Mouse (Mus musculus) heart, embryonic 13.5 days (tissue): Measurements from ENCODE around the gene Specc1l. TPM values are rescaled to one million over a fixed set of nuclear protein-coding genes. Genes with fewer than 3 reads are reported as not detected.

Experiments
- ATAC-seq: fragments of 200-750 bp; cut with Nextera tagmentation; 2 replicates; pipeline ENCODE4 v1.8.0; 2017; ENCODE audit warnings: moderate TSS enrichment; ENCODE audit not compliant: insufficient number of reproducible peaks, low FRiP score, low TSS enrichment; ENCODE audit errors: extremely low read depth
- H3K27ac ChIP-seq: fragments of 300-500 bp; sonication (generic); replicated peaks from 2 replicates; pipeline ENCODE4 v1.5.1; 2015; ENCODE audit warnings: moderate library complexity, mild to moderate bottlenecking, inconsistent platforms
- H3K27me3 ChIP-seq: fragments of 300-500 bp; sonication (generic); replicated peaks from 2 replicates; pipeline ENCODE4 v1.6.1; 2015; ENCODE audit warnings: mild to moderate bottlenecking, inconsistent platforms
- H3K36me3 ChIP-seq: fragments of 300-500 bp; sonication (generic); 2 replicates; pipeline ENCODE4 v1.6.1; 2015; ENCODE audit warnings: mild to moderate bottlenecking, inconsistent platforms
- H3K4me1 ChIP-seq: fragments of 300-500 bp; sonication (generic); 2 replicates; pipeline ENCODE4 v1.6.1; 2015; ENCODE audit warnings: inconsistent platforms
- H3K4me2 ChIP-seq: fragments of 300-500 bp; sonication (generic); 2 replicates; pipeline ENCODE4 v1.6.1; 2015; ENCODE audit warnings: inconsistent platforms, mild to moderate bottlenecking, moderate library complexity
- H3K4me3 ChIP-seq: fragments of 300-500 bp; sonication (generic); 2 replicates; pipeline ENCODE4 v1.5.1; 2015; ENCODE audit warnings: moderate library complexity, mild to moderate bottlenecking, inconsistent platforms
- H3K9ac ChIP-seq: fragments of 300-500 bp; sonication (generic); 2 replicates; pipeline ENCODE4 v1.6.1; 2015; ENCODE audit warnings: inconsistent platforms, mild to moderate bottlenecking, moderate library complexity
- H3K9me3 ChIP-seq: fragments of 300-500 bp; sonication (generic); 2 replicates; pipeline ENCODE4 v1.6.1; 2016; ENCODE audit warnings: inconsistent platforms
- WGBS: fragments of 180-500 bp; shearing (Covaris S2); methylation state at CpG from one replicate; pipeline ENCODE4 v1.1.7; 2015; ENCODE audit warnings: mixed read lengths; 5-methylcytosine and 5-hydroxymethylcytosine counted together
- polyA plus RNA-seq: library from polyadenylated mRNA; unstranded; fragments of >200 nt; fragmentation: Nextera tagmentation; extraction: Ambion mirVana; gene quantifications from 2 replicates; pipeline ENCODE4 v1.2.1, GENCODE M21; 2015

The Specc1l gene
- polyA plus RNA-seq, 1 experiment from 2014 or later, result 19.9 TPM

GRCm38 (mm10) chr10:75252301-75253022 is 40.6 kb downstream of the Specc1l start:
- Histone ChIP-seq H3K4me1 (peaks cover 29% of the 10 kb centered on the region), H3K9ac (peak overlapping the region; percentile 37; the same call in 1 of the 2 replicates), H3K36me3 (peaks cover 38% of the 10 kb centered on the region), H3K9me3 (no peaks in the 10 kb centered on the region), H3K27me3 (no peaks in the 10 kb centered on the region), H3K27ac (peak overlapping the region; percentile 57), H3K4me2 (peak overlapping the region; percentile 10), H3K4me3 (no peak overlapping the region)
- WGBS, result 67% methylated on average over 13 of the region's 13 CpGs
- no peak for ATAC-seq

GRCm38 (mm10) chr10:75255091-75255490 is 43.2 kb downstream of the Specc1l start:
- Histone ChIP-seq H3K4me1 (peaks cover 34% of the 10 kb centered on the region), H3K36me3 (peaks cover 36% of the 10 kb centered on the region), H3K4me3 (no peak overlapping the region), H3K27ac (no peak overlapping the region), H3K4me2 (no peak overlapping the region), H3K27me3 (no peaks in the 10 kb centered on the region), H3K9me3 (no peaks in the 10 kb centered on the region), H3K9ac (no peak overlapping the region)
- WGBS, result 62% methylated on average over 2 of the region's 2 CpGs
- ATAC-seq, result no peak

- Histone ChIP-seq H3K9ac (no peak overlapping the region), H3K4me3 (no peak overlapping the region), H3K4me2 (no peak overlapping the region), H3K27ac (no peak overlapping the region), H3K4me1 (peaks cover 23% of the 10 kb centered on the region), H3K36me3 (peaks cover 54% of the 10 kb centered on the region), H3K9me3 (no peaks in the 10 kb centered on the region), H3K27me3 (no peaks in the 10 kb centered on the region)
- ATAC-seq, result no peak
- 51% methylated on average over 3 of the region's 3 CpGs for WGBS
Measured at GRCm38 (mm10) chr10:75257401-75257800, 45.5 kb downstream of the Specc1l start.

- ATAC-seq, result no peak
- Histone ChIP-seq H3K9ac (no peak overlapping the region), H3K27me3 (no peaks in the 10 kb centered on the region), H3K27ac (0 out of 2 replicates have a peak overlapping the region, but pooled peaks have one; percentile 42), H3K4me3 (no peak overlapping the region), H3K36me3 (peaks cover 62% of the 10 kb centered on the region), H3K4me2 (no peak overlapping the region), H3K4me1 (peaks cover 17% of the 10 kb centered on the region), H3K9me3 (no peaks in the 10 kb centered on the region)
- WGBS, result 65% methylated on average over 5 of the region's 5 CpGs
Measured at GRCm38 (mm10) chr10:75258241-75258640, 46.4 kb downstream of the Specc1l start.

GRCm38 (mm10) chr10:75261268-75261667 is 49.4 kb downstream of the Specc1l start:
- no peaks in the 10 kb centered on the region for H3K27me3 ChIP-seq
- ATAC-seq, result no peak
- H3K4me2 ChIP-seq, result no peak overlapping the region
- H3K9me3 ChIP-seq, result no peaks in the 10 kb centered on the region
- no peak overlapping the region for H3K9ac ChIP-seq
- no peak overlapping the region for H3K27ac ChIP-seq
- peaks cover 79% of the 10 kb centered on the region for H3K36me3 ChIP-seq
- 83% methylated on average over 5 of the region's 5 CpGs for WGBS
- peaks cover 30% of the 10 kb centered on the region for H3K4me1 ChIP-seq
- no peak overlapping the region for H3K4me3 ChIP-seq

GRCm38 (mm10) chr10:75264993-75265555 is 53.2 kb downstream of the Specc1l start:
- ATAC-seq, result no peak
- peaks cover 94% of the 10 kb centered on the region for H3K36me3 ChIP-seq
- 45% methylated on average over 3 of the region's 3 CpGs for WGBS

GRCm38 (mm10) chr10:75273020-75273419 is 61.1 kb downstream of the Specc1l start:
- Histone ChIP-seq H3K36me3 (peaks cover 72% of the 10 kb centered on the region), H3K4me3 (no peak overlapping the region), H3K4me1 (peaks cover 10% of the 10 kb centered on the region), H3K27me3 (no peaks in the 10 kb centered on the region), H3K9ac (peak overlapping the region; percentile 5; the same call in 1 of the 2 replicates), H3K9me3 (no peaks in the 10 kb centered on the region), H3K4me2 (no peak overlapping the region), H3K27ac (peak overlapping the region; percentile 16; the same call in 1 of the 2 replicates)
- 22% methylated on average over 4 of the region's 4 CpGs for WGBS
- ATAC-seq, result no peak

More at GRCm38 (mm10) chr10:75264993-75265555, 53.2 kb downstream of the Specc1l start:
- H3K4me2 ChIP-seq, result no peak overlapping the region
- H3K27me3 ChIP-seq, result no peaks in the 10 kb centered on the region
- peaks cover 20% of the 10 kb centered on the region for H3K4me1 ChIP-seq
- no peaks in the 10 kb centered on the region for H3K9me3 ChIP-seq
- H3K9ac ChIP-seq, result no peak overlapping the region
- H3K27ac ChIP-seq, result peak overlapping the region; percentile 61
- H3K4me3 ChIP-seq, result no peak overlapping the region

GRCm38 (mm10) chr10:75276427-75277013 is 64.6 kb downstream of the Specc1l start:
- Histone ChIP-seq H3K4me2 (no peak overlapping the region), H3K27ac (no peak overlapping the region), H3K36me3 (peaks cover 76% of the 10 kb centered on the region), H3K9ac (no peak overlapping the region), H3K4me1 (peaks cover 10% of the 10 kb centered on the region), H3K9me3 (no peaks in the 10 kb centered on the region), H3K4me3 (no peak overlapping the region), H3K27me3 (no peaks in the 10 kb centered on the region)
- WGBS, result 88% methylated on average over 12 of the region's 12 CpGs
- no peak for ATAC-seq

GRCm38 (mm10) chr10:75277501-75277900 is 65.6 kb downstream of the Specc1l start:
- H3K4me1 ChIP-seq, result peaks cover 9% of the 10 kb centered on the region
- ATAC-seq, result no peak
- H3K9ac ChIP-seq, result no peak overlapping the region
- H3K4me3 ChIP-seq, result no peak overlapping the region
- H3K36me3 ChIP-seq, result peaks cover 74% of the 10 kb centered on the region
- H3K4me2 ChIP-seq, result no peak overlapping the region
- no peaks in the 10 kb centered on the region for H3K27me3 ChIP-seq
- H3K27ac ChIP-seq, result no peak overlapping the region
- no peaks in the 10 kb centered on the region for H3K9me3 ChIP-seq
- 73% methylated on average over 1 of the region's 1 CpGs for WGBS

- no peaks in the 10 kb centered on the region for H3K9me3 ChIP-seq
- no peaks in the 10 kb centered on the region for H3K4me1 ChIP-seq
- H3K4me2 ChIP-seq, result no peak overlapping the region
- 86% methylated on average over 5 of the region's 5 CpGs for WGBS
- no peak for ATAC-seq
- peaks cover 63% of the 10 kb centered on the region for H3K36me3 ChIP-seq
- H3K4me3 ChIP-seq, result no peak overlapping the region
- H3K27me3 ChIP-seq, result no peaks in the 10 kb centered on the region
- H3K27ac ChIP-seq, result no peak overlapping the region
- no peak overlapping the region for H3K9ac ChIP-seq
Measured at GRCm38 (mm10) chr10:75282648-75283047, 70.8 kb downstream of the Specc1l start.

GRCm38 (mm10) chr10:75283821-75284220 is 71.9 kb downstream of the Specc1l start:
- 95% methylated on average over 3 of the region's 3 CpGs for WGBS
- Histone ChIP-seq H3K36me3 (peaks cover 61% of the 10 kb centered on the region), H3K4me3 (no peak overlapping the region), H3K9me3 (no peaks in the 10 kb centered on the region), H3K27ac (no peak overlapping the region), H3K4me2 (no peak overlapping the region), H3K27me3 (no peaks in the 10 kb centered on the region), H3K9ac (no peak overlapping the region), H3K4me1 (no peaks in the 10 kb centered on the region)
- no peak for ATAC-seq
